Mouse (Mus musculus) CD4-positive, CD25-positive, alpha-beta regulatory T cell (primary cell): ENCODE measurements around the gene Vmn2r118. TPM values are rescaled to one million over a fixed set of nuclear protein-coding genes. Genes with fewer than 3 reads are reported as not detected.

ENCODE experiments used
- polyA plus RNA-seq: library from polyadenylated mRNA; unstranded; fragments of 100-300 nt; shearing (Covaris generic); gene quantifications from one replicate; pipeline ENCODE4 v1.2.1, GENCODE M21; 2017

Gene Vmn2r118
- polyA plus RNA-seq, result not detected

GRCm38 (mm10) chr17:55625092-55625491, at the start of gene Vmn2r118:
Gene Vmn2r118, minus strand, starts transcription at chr17:55625192.

Other genes starting within 250 kb of the Vmn2r118 start
- gene St6gal2, start 179.8 kb downstream of the Vmn2r118 start, polyA plus RNA-seq, result 0.04 TPM
- gene Pot1b, start 87.4 kb upstream of the Vmn2r118 start, polyA plus RNA-seq, result 16.4 TPM
- 1.1 TPM for gene Adgre4, start 124.8 kb upstream of the Vmn2r118 start, polyA plus RNA-seq